Mouse (Mus musculus) embryonic facial prominence, embryonic 14.5 days (tissue): ENCODE data around the gene Tmem232. TPM values are rescaled to one million over a fixed set of nuclear protein-coding genes. Genes with fewer than 3 reads are reported as not detected.
A peak's percentile ranks its signal among the peaks of the same experiment; 100 is the strongest.

ENCODE experiments used
- ATAC-seq: fragments of 200-750 bp; cut with Nextera tagmentation; 2 replicates; pipeline ENCODE4 v1.8.0; 2017; ENCODE audit warnings: low read depth, moderate number of reproducible peaks, moderate TSS enrichment
- DNase-seq: peaks from one replicate; pipeline ENCODE4 v3.0.0-alpha.2; 2015; ENCODE audit warnings: low spot score
- H3K27ac ChIP-seq: fragments of 300-500 bp; sonication (generic); replicated peaks from 2 replicates; pipeline ENCODE4 v1.5.1; 2014; ENCODE audit warnings: low read depth, mild to moderate bottlenecking, low read length, moderate library complexity
- H3K27me3 ChIP-seq: fragments of 300-500 bp; sonication (generic); replicated peaks from 2 replicates; pipeline ENCODE4 v1.6.1; 2014; ENCODE audit warnings: low read length; ENCODE audit not compliant: control insufficient read depth, insufficient read depth
- H3K36me3 ChIP-seq: fragments of 300-500 bp; sonication (generic); 2 replicates; pipeline ENCODE4 v1.6.1; 2014; ENCODE audit warnings: low read length, mixed read lengths; ENCODE audit not compliant: control insufficient read depth, insufficient read depth
- H3K4me1 ChIP-seq: fragments of 300-500 bp; sonication (generic); 2 replicates; pipeline ENCODE4 v1.6.1; 2014; ENCODE audit warnings: antibody characterized with exemption, low read length; ENCODE audit not compliant: control insufficient read depth, insufficient read depth
- H3K4me2 ChIP-seq: fragments of 300-500 bp; sonication (generic); 2 replicates; pipeline ENCODE4 v1.6.1; 2014; ENCODE audit warnings: low read depth, mild to moderate bottlenecking, low read length, moderate library complexity, mixed read lengths
- H3K4me3 ChIP-seq: fragments of 300-500 bp; sonication (generic); 2 replicates; pipeline ENCODE4 v1.5.1; 2014; ENCODE audit warnings: low read depth, mild to moderate bottlenecking, low read length
- H3K9ac ChIP-seq: fragments of 300-500 bp; sonication (generic); 2 replicates; pipeline ENCODE4 v1.6.1; 2014; ENCODE audit warnings: low read depth, mild to moderate bottlenecking, low read length, moderate library complexity, mixed read lengths
- H3K9me3 ChIP-seq: fragments of 300-500 bp; sonication (generic); 2 replicates; pipeline ENCODE4 v1.6.1; 2016; ENCODE audit warnings: low read length; ENCODE audit not compliant: control insufficient read depth
- WGBS: fragments of 180-500 bp; shearing (Covaris S2); extraction: QIAGEN DNeasy Blood & Tissue Kit; methylation state at CpG from one replicate; pipeline ENCODE4 v1.1.7; 2014; 5-methylcytosine and 5-hydroxymethylcytosine counted together
- polyA plus RNA-seq: library from polyadenylated mRNA; unstranded; fragments of >200 nt; fragmentation: Nextera tagmentation; extraction: Ambion mirVana; gene quantifications from 2 replicates; pipeline ENCODE4 v1.2.1, GENCODE M21; 2014

Gene Tmem232
- polyA plus RNA-seq, 1 experiment from 2014 or later, result 1.0 TPM

- no peak overlapping the region for H3K4me2 ChIP-seq
- no peaks in the 10 kb centered on the region for H3K36me3 ChIP-seq
- DNase-seq (no peak), ATAC-seq (no peak)
- H3K4me1 ChIP-seq, result no peaks in the 10 kb centered on the region
- WGBS, result 91% methylated on average over 8 of the region's 8 CpGs
- H3K9ac ChIP-seq, result no peak overlapping the region
- no peak overlapping the region for H3K27ac ChIP-seq
- no peak overlapping the region for H3K4me3 ChIP-seq
- no peaks in the 10 kb centered on the region for H3K27me3 ChIP-seq
- H3K9me3 ChIP-seq, result 0 out of 2 replicates have a peak, but pooled peaks cover 5% of the 10 kb centered on the region
These were observed 188.7 kb downstream of the Tmem232 start for GRCm38 (mm10) chr17:65351836-65352235.

DNA sequence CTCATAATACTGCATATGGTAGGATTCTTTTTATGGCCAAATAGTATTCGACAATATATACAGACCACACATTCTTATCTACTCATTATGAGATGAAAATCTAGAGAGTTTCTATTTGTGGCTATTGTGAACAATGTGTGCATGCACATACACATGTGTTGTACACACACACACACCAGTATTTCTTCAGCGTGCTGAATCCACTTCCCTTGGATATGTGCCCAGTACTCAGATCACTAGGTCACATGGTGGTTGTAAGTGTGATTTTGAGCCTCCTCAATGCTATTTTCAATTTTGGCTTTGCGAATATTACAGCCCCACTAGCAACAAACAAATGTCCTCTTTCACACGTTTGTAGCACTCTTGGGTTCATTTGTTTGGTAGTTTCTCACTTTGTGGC is 200.6 kb downstream of the Tmem232 start:
- no peaks in the 10 kb centered on the region for H3K27me3 ChIP-seq
- 71% methylated on average over 4 of the region's 4 CpGs for WGBS
- no peak overlapping the region for H3K9ac ChIP-seq
- no peak overlapping the region for H3K4me3 ChIP-seq
- H3K27ac ChIP-seq, result no peak overlapping the region
- peak; percentile 19 for DNase-seq
- no peaks in the 10 kb centered on the region for H3K36me3 ChIP-seq
- no peak for ATAC-seq
- H3K4me1 ChIP-seq, result no peaks in the 10 kb centered on the region
- no peak overlapping the region for H3K4me2 ChIP-seq
- H3K9me3 ChIP-seq, result peaks cover 9% of the 10 kb centered on the region; the same call in 1 of the 2 replicates

GRCm38 (mm10) chr17:65330759-65331158 is 209.8 kb downstream of the Tmem232 start:
- Histone ChIP-seq H3K4me2 (no peak overlapping the region), H3K4me3 (no peak overlapping the region), H3K27ac (no peak overlapping the region), H3K27me3 (no peaks in the 10 kb centered on the region), H3K4me1 (no peaks in the 10 kb centered on the region), H3K36me3 (no peaks in the 10 kb centered on the region), H3K9me3 (no peaks in the 10 kb centered on the region), H3K9ac (no peak overlapping the region)
- no peak for DNase-seq
- 89% methylated on average over 8 of the region's 8 CpGs for WGBS
- ATAC-seq, result no peak

DNA sequence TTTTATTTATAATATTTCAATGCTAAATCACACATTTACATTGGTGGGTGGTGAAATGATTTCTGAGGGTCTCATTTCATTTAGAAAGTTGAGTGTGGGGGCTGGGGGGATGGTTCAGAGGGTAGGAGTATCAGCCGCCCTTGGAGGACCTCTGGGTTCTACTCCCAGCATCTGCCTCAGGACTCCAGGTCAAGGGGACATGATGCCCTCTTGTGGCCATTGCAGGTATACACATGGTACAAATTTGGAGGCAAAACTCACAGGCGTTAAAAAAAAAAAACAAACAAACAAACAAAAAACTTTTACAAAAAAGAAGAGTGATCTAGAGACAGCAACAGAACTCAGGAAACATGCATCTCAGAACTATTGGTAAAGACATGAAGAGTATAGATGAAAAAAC is 215.3 kb downstream of the Tmem232 start:
- H3K36me3 ChIP-seq, result no peaks in the 10 kb centered on the region
- H3K27me3 ChIP-seq, result no peaks in the 10 kb centered on the region
- ATAC-seq (no peak), DNase-seq (peak; percentile 40)
- H3K4me3 ChIP-seq, result no peak overlapping the region
- no peak overlapping the region for H3K4me2 ChIP-seq
- no peaks in the 10 kb centered on the region for H3K9me3 ChIP-seq
- no peak overlapping the region for H3K27ac ChIP-seq
- H3K9ac ChIP-seq, result no peak overlapping the region
- no peaks in the 10 kb centered on the region for H3K4me1 ChIP-seq
- 15% methylated on average over 2 of the region's 2 CpGs for WGBS

DNA sequence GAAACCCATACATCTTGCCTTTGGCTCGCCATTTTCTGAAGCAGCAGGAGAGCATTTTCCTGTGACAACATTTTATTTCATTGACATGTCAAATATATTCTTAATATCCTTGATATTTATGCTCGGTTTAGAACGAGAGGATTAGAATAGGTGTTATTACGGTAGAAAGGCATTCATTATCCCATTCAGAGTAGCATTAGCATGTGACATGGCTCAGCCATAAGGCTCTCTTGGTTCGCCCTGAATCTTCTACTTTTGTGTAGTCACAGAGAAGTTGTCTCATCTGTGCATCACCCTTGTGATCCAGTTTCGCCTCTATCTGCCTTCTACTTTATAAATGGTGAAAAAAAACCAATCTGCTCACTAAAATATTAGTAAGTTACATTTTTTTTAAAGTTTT is 220.0 kb downstream of the Tmem232 start:
- ATAC-seq (no peak), DNase-seq (no peak)
- 91% methylated on average over 6 of the region's 6 CpGs for WGBS
- H3K9me3 ChIP-seq, result no peaks in the 10 kb centered on the region
- H3K36me3 ChIP-seq, result no peaks in the 10 kb centered on the region
- no peak overlapping the region for H3K27ac ChIP-seq
- no peak overlapping the region for H3K4me2 ChIP-seq
- no peak overlapping the region for H3K4me3 ChIP-seq
- H3K9ac ChIP-seq, result no peak overlapping the region
- H3K4me1 ChIP-seq, result no peaks in the 10 kb centered on the region
- H3K27me3 ChIP-seq, result no peaks in the 10 kb centered on the region

DNA sequence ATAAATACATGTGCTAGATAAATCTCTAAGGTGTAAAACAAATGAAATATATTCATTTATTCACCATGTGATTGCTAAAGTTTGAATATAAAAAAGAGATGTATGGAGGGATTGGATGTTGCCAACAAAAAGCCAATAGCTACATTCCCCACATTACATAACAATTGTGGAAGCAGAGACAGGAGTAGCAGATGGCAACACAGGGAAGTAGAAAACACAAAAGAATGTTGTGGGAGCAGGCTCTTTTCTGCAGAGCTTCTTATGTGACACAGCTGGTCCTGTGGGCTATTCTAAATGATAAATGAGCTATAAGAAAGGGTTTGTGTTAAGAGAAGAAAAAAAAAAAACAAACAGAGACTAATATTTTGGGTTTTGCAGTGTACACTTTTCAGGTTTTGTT is 240.6 kb downstream of the Tmem232 start:
- Histone ChIP-seq H3K27ac (no peak overlapping the region), H3K4me1 (no peaks in the 10 kb centered on the region), H3K9me3 (no peaks in the 10 kb centered on the region), H3K27me3 (no peaks in the 10 kb centered on the region), H3K9ac (no peak overlapping the region), H3K36me3 (no peaks in the 10 kb centered on the region), H3K4me3 (no peak overlapping the region), H3K4me2 (no peak overlapping the region)
- DNase-seq (no peak), ATAC-seq (no peak)

- Histone ChIP-seq H3K9me3 (no peaks in the 10 kb centered on the region), H3K36me3 (no peaks in the 10 kb centered on the region), H3K4me2 (no peak overlapping the region), H3K27ac (no peak overlapping the region), H3K27me3 (no peaks in the 10 kb centered on the region), H3K4me1 (no peaks in the 10 kb centered on the region), H3K4me3 (no peak overlapping the region), H3K9ac (no peak overlapping the region)
- ATAC-seq (no peak), DNase-seq (no peak)
- 70% methylated on average over 5 of the region's 5 CpGs for WGBS
These were observed 242.8 kb downstream of the Tmem232 start for GRCm38 (mm10) chr17:65297831-65298230.

- no peak for ATAC-seq
These were observed 288.4 kb downstream of the Tmem232 start for GRCm38 (mm10) chr17:65252160-65252559.

DNA sequence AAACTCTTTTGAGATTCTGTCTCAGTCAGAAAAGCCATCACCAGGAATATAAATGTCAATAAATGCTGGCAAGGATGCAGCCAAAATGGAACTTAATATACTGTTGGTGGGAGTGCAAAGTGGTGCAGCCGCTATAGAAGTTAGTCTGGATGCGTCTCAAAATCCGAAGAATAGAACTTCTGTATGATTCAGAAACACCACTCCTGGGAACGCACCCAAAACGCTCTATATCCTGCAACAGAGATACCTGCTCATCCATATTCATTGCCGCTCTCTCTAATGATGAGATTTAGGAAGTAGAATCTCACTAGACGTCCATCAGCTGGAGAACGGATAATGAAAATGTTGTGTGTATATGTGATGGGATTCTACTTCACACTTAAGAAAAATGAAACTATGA is 290.3 kb downstream of the Tmem232 start:
- Histone ChIP-seq H3K27ac (no peak overlapping the region), H3K4me3 (no peak overlapping the region), H3K9ac (no peak overlapping the region), H3K9me3 (0 out of 2 replicates have a peak, but pooled peaks cover 5% of the 10 kb centered on the region), H3K4me1 (no peaks in the 10 kb centered on the region), H3K4me2 (no peak overlapping the region), H3K36me3 (no peaks in the 10 kb centered on the region), H3K27me3 (no peaks in the 10 kb centered on the region)
- 85% methylated on average over 8 of the region's 8 CpGs for WGBS
- no peak for DNase-seq
- ATAC-seq, result no peak

More at GRCm38 (mm10) chr17:65252160-65252559, 288.4 kb downstream of the Tmem232 start:
- Histone ChIP-seq H3K9me3 (0 out of 2 replicates have a peak, but pooled peaks cover 5% of the 10 kb centered on the region), H3K4me1 (no peaks in the 10 kb centered on the region), H3K27me3 (no peaks in the 10 kb centered on the region), H3K4me2 (no peak overlapping the region), H3K4me3 (no peak overlapping the region), H3K36me3 (no peaks in the 10 kb centered on the region), H3K27ac (no peak overlapping the region), H3K9ac (no peak overlapping the region)
- peak; percentile 22 for DNase-seq
- WGBS, result 67% methylated on average over 2 of the region's 2 CpGs
